Mouse (Mus musculus): ENCODE measurements around the gene 4930505A04Rik. TPM values are rescaled to one million over a fixed set of nuclear protein-coding genes. Genes with fewer than 3 reads are reported as not detected.

Gene 4930505A04Rik
- 0.22 and 0.51 TPM in 2 replicates for polyA plus RNA-seq (2015; fragmentation: Nextera tagmentation; extraction: Ambion mirVana)

GRCm38 (mm10) chr11:30471751-30472593, at the start of gene 4930505A04Rik:
Gene 4930505A04Rik, minus strand, starts transcription at chr11:30471827.
- peak within 1 kb of the TSS; percentile 67 for H3K4me2 ChIP-seq
- 7% methylated on average over 17 of the region's 17 CpGs for WGBS
- peak within 1 kb of the TSS; percentile 56 for H3K4me3 ChIP-seq
- H3K27ac ChIP-seq, result peak within 1 kb of the TSS; percentile 84
- no peaks in the 10 kb centered on the region for H3K36me3 ChIP-seq
- peak within 1 kb of the TSS; percentile 75 for H3K9ac ChIP-seq
- ATAC-seq (ENCODE audit: low FRiP score), result peak; percentile 98
- no peaks in the 10 kb centered on the region for H3K9me3 ChIP-seq
- peaks cover 14% of the 10 kb centered on the region for H3K4me1 ChIP-seq (replicated peaks)
- no peaks in the 10 kb centered on the region for H3K27me3 ChIP-seq

- ATAC-seq (ENCODE audit: low FRiP score), result no peak
- H3K36me3 ChIP-seq, result no peaks in the 10 kb centered on the region
- H3K9me3 ChIP-seq, result no peaks in the 10 kb centered on the region
- 74% methylated on average over 2 of the region's 2 CpGs for WGBS
- no peaks in the 10 kb centered on the region for H3K27me3 ChIP-seq
- H3K4me1 ChIP-seq (replicated peaks), result no peaks in the 10 kb centered on the region
- no peak overlapping the region for H3K9ac ChIP-seq
- H3K4me2 ChIP-seq, result no peak overlapping the region
- H3K27ac ChIP-seq, result no peak overlapping the region
- H3K4me3 ChIP-seq, result no peak overlapping the region
Measured at GRCm38 (mm10) chr11:30517133-30517532, 45.5 kb upstream of the 4930505A04Rik start.

DNA sequence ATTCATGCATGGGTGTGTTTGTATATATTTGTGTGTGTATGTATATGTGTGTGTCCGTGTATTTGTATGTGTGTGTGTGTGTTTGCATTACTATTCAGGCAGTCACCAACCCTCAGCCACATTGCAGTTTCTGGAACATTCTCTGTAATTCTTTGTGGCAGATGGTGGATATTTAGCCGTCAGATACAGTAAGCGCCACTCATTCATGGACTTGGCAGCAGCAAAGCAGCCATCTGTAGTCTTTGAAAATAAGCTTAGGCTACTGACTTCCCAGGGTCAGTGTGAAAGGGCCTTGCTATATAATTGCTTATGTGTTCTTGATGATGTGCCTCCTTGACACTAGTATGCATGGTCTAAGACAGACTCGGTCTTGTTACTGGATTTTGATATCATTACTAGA, 36.6 kb upstream of the 4930505A04Rik start:
- ATAC-seq (ENCODE audit: low FRiP score), result no peak
- H3K36me3 ChIP-seq, result no peaks in the 10 kb centered on the region
- no peaks in the 10 kb centered on the region for H3K27me3 ChIP-seq
- no peaks in the 10 kb centered on the region for H3K9me3 ChIP-seq
- no peaks in the 10 kb centered on the region for H3K4me1 ChIP-seq (replicated peaks)
- WGBS, result 85% methylated on average over 4 of the region's 4 CpGs
- H3K4me3 ChIP-seq, result no peak overlapping the region
- no peak overlapping the region for H3K9ac ChIP-seq
- no peak overlapping the region for H3K27ac ChIP-seq
- no peak overlapping the region for H3K4me2 ChIP-seq

DNA sequence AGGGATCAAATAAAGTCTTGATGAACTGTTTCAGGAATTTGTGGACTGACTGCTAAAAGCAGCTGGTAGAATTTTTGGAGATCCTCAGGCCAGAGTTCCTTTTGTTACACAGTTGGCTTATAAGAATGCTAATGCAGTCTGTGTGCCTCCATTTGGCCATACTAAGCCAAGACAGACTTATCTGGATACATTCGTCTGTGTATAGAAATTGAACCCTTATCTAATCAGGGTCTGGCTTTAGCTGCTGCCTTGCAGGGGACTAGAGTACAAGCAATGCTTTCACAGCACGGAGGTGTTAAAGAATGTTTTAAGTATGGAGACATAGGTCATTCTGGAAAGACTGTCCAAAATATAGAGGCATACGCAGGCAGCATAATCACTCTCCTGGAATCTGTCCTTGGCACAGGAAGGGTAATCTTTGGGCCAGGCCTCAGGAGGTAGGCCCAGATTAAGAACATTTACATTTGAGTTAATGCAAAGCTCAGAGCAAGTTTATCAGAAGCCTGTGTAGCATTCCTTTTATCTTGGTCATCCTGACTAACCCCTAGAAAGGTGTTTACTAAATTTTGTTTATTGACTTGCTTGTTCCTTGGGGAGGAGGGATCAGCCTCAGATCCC, 27.2 kb upstream of the 4930505A04Rik start:
- no peaks in the 10 kb centered on the region for H3K36me3 ChIP-seq
- H3K9ac ChIP-seq, result no peak overlapping the region
- H3K27me3 ChIP-seq, result no peaks in the 10 kb centered on the region
- ATAC-seq (ENCODE audit: low FRiP score), result no peak
- no peaks in the 10 kb centered on the region for H3K4me1 ChIP-seq (replicated peaks)
- no peak overlapping the region for H3K27ac ChIP-seq
- no peak overlapping the region for H3K4me3 ChIP-seq
- no peak overlapping the region for H3K4me2 ChIP-seq
- WGBS, result 77% methylated on average over 3 of the region's 3 CpGs
- H3K9me3 ChIP-seq, result no peaks in the 10 kb centered on the region

- Histone ChIP-seq H3K27ac (no peak overlapping the region), H3K4me3 (no peak overlapping the region), H3K27me3 (no peaks in the 10 kb centered on the region), H3K4me1 (replicated peaks) (no peaks in the 10 kb centered on the region), H3K36me3 (no peaks in the 10 kb centered on the region), H3K9ac (no peak overlapping the region), H3K4me2 (no peak overlapping the region), H3K9me3 (no peaks in the 10 kb centered on the region)
- WGBS, result 61% methylated on average over 2 of the region's 2 CpGs
- no peak for ATAC-seq (ENCODE audit: low FRiP score)
Measured at GRCm38 (mm10) chr11:30497151-30497550, 25.5 kb upstream of the 4930505A04Rik start.

DNA sequence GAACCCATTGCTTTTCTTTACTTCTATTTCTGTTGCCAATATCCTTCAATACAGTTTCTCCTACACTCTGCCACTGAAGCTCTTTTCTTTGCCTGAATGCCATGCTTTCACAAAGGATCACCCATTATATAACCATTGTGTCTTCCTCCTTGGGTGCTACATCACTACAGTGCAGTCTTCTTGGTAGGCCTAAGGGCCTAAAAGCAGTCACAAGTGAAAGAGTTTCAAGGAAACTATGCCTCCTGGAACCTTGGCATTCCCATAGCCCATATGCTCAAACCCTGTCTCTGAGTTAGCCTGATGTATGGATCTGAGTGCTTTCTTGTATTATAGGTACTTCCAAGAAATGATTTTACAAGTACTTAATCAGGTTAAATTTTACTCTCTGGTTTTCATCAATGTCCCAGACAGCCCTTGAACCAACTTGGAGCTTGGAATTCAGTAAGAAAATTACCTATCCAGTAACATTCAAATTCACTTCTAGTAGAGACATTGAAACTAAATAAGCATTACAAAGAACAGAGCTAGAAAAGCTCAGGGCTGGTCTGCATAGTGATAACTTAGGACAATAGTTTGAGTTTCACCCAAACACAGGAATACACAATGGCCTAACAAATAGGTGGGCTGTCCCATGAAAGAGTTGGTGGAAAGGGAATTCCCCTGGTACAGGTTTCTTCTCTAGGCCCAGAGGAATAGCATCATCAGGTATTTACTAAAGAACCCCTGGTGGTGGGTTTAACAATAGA, 20.1 kb upstream of the 4930505A04Rik start:
- H3K9ac ChIP-seq, result no peak overlapping the region
- no peaks in the 10 kb centered on the region for H3K9me3 ChIP-seq
- no peaks in the 10 kb centered on the region for H3K27me3 ChIP-seq
- ATAC-seq (ENCODE audit: low FRiP score), result no peak
- no peaks in the 10 kb centered on the region for H3K4me1 ChIP-seq (replicated peaks)
- H3K27ac ChIP-seq, result no peak overlapping the region
- H3K4me2 ChIP-seq, result no peak overlapping the region
- no peak overlapping the region for H3K4me3 ChIP-seq
- no peaks in the 10 kb centered on the region for H3K36me3 ChIP-seq

GRCm38 (mm10) chr11:30488183-30488582, 16.6 kb upstream of the 4930505A04Rik start:
- Histone ChIP-seq H3K4me1 (replicated peaks) (no peaks in the 10 kb centered on the region), H3K27me3 (no peaks in the 10 kb centered on the region), H3K4me3 (no peak overlapping the region), H3K4me2 (no peak overlapping the region), H3K36me3 (no peaks in the 10 kb centered on the region), H3K27ac (no peak overlapping the region), H3K9me3 (no peaks in the 10 kb centered on the region), H3K9ac (no peak overlapping the region)
- ATAC-seq (ENCODE audit: low FRiP score), result no peak
- WGBS, result 66% methylated on average over 9 of the region's 10 CpGs

- Histone ChIP-seq H3K36me3 (no peaks in the 10 kb centered on the region), H3K4me2 (no peak overlapping the region), H3K4me1 (replicated peaks) (no peaks in the 10 kb centered on the region), H3K4me3 (no peak overlapping the region), H3K27ac (no peak overlapping the region), H3K9ac (no peak overlapping the region), H3K9me3 (no peaks in the 10 kb centered on the region), H3K27me3 (no peaks in the 10 kb centered on the region)
- 95% methylated on average over 4 of the region's 4 CpGs for WGBS
- no peak for ATAC-seq (ENCODE audit: low FRiP score)
Measured at GRCm38 (mm10) chr11:30483286-30483685, 11.7 kb upstream of the 4930505A04Rik start.

DNA sequence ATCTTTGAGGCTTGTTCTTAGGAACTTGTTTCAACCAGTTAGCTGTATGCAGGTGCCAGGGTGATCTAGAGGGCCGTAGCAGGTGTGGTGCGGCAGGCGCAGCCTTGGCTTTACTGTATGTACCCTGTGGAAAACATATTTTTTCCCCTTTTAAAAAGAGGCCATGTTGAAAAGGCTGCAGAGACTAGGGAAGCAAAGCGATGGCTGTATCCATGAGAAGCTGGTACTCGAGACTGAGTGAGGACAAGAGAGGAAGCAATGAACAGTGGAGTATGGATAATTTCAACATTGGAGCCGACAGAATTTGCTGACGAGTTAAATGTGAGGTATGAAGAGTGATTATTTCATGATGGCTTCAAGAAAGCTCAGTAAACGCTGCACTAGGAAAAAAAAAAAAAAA, 440 bp downstream of the 4930505A04Rik start:
- peak overlapping the region; percentile 56; the same call in 1 of the 2 replicates for H3K4me3 ChIP-seq
- peak; percentile 52 for ATAC-seq (ENCODE audit: low FRiP score)
- peak overlapping the region; percentile 67 for H3K4me2 ChIP-seq

DNA sequence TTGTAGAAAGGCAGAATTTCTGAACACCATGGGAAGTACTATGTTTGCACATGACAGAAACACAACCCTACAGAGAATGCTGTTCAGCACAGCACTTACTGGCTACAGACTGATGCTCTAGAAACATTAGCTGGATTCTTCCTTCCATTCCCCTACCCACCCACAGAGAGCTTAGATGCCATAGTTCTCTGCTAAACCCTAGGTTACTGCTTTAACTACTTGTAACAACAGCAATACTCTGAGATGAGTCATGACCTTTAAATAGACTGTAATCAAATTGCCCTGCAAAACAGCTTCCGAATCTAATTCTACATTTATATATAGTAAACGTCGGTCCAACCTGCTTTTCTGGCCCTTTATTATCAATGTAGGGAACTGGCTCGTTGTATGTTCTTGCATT, 17.3 kb downstream of the 4930505A04Rik start:
- Histone ChIP-seq H3K9me3 (no peaks in the 10 kb centered on the region), H3K4me3 (no peak overlapping the region), H3K36me3 (no peaks in the 10 kb centered on the region), H3K9ac (no peak overlapping the region), H3K4me2 (no peak overlapping the region), H3K27me3 (no peaks in the 10 kb centered on the region), H3K4me1 (replicated peaks) (no peaks in the 10 kb centered on the region), H3K27ac (no peak overlapping the region)
- WGBS, result 87% methylated on average over 4 of the region's 4 CpGs
- no peak for ATAC-seq (ENCODE audit: low FRiP score)

More for the DNA sequence above, 440 bp downstream of the 4930505A04Rik start:
- H3K4me1 ChIP-seq (replicated peaks), result peaks cover 14% of the 10 kb centered on the region
- WGBS, result 64% methylated on average over 8 of the region's 8 CpGs
- peak overlapping the region; percentile 84 for H3K27ac ChIP-seq
- no peaks in the 10 kb centered on the region for H3K9me3 ChIP-seq
- H3K9ac ChIP-seq, result 0 out of 2 replicates have a peak overlapping the region, but pooled peaks have one; percentile 75
- H3K27me3 ChIP-seq, result no peaks in the 10 kb centered on the region
- no peaks in the 10 kb centered on the region for H3K36me3 ChIP-seq

DNA sequence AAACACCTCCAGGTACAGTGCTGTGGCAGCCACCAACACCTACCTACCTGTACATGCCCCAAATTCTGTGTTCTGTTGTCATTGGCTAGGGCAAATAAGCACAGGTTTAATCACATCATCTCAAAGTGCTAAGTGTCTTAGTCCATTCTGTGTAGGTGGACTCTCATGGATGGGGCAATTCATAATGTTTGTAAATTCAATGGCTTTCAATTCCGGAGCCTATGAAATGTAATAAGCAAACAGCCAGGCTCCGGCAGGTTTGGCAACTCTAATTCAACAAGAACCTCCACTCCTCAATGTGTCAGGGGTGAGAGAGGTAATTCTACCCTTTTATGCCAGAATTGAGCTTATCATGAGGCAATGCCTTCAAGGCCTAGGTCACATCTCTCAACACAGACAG, 23.5 kb downstream of the 4930505A04Rik start:
- Histone ChIP-seq H3K4me3 (no peak overlapping the region), H3K27me3 (no peaks in the 10 kb centered on the region), H3K9me3 (no peaks in the 10 kb centered on the region), H3K27ac (no peak overlapping the region), H3K4me2 (no peak overlapping the region), H3K36me3 (no peaks in the 10 kb centered on the region), H3K4me1 (replicated peaks) (no peaks in the 10 kb centered on the region), H3K9ac (no peak overlapping the region)
- no peak for ATAC-seq (ENCODE audit: low FRiP score)
- WGBS, result 97% methylated on average over 2 of the region's 2 CpGs

DNA sequence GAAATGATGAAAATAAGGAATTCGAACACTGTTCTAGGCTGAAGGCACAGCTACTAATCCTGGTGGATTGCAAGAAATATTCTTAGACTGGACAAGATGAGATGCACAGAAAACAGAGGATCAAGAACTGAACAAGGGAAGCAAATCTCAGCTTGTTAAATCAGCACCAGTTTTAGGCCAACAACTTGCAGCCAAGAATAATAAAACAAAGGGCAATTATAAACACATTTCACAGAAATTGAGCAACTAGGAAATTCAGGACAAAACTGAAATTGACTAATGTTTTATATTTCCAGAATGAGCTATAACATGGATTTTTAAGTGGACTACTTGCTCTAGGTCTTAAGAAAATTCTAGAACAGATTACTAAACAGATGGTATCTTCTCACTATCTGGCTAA, 24.1 kb downstream of the 4930505A04Rik start:
- no peak overlapping the region for H3K4me2 ChIP-seq
- H3K9ac ChIP-seq, result no peak overlapping the region
- no peak overlapping the region for H3K4me3 ChIP-seq
- no peaks in the 10 kb centered on the region for H3K27me3 ChIP-seq
- H3K9me3 ChIP-seq, result no peaks in the 10 kb centered on the region
- WGBS, result 89% methylated on average over 1 of the region's 1 CpGs
- no peak for ATAC-seq (ENCODE audit: low FRiP score)
- H3K36me3 ChIP-seq, result no peaks in the 10 kb centered on the region
- H3K4me1 ChIP-seq (replicated peaks), result no peaks in the 10 kb centered on the region
- H3K27ac ChIP-seq, result no peak overlapping the region

All from hindbrain, embryonic 13.5 days (tissue).